Mouse (Mus musculus) hematopoietic stem cell, adult 5-6 weeks (primary cell): ENCODE results near the gene Aacs. TPM values are rescaled to one million over a fixed set of nuclear protein-coding genes. Genes with fewer than 3 reads are reported as not detected.

Experiments
- ATAC-seq, 2 experiments: fragments of 125-278 bp in 1 of 2; replicated peaks in 1 of 2; 2 replicates each; pipeline ENCODE4 v1.8.0; 2016 to 2017; ENCODE audit warnings: inconsistent platforms in 2 of 2, mild to moderate bottlenecking in 2 of 2, moderate number of reproducible peaks in 2 of 2, low read depth in 1 of 2, moderate TSS enrichment in 1 of 2; ENCODE audit not compliant: low FRiP score in 2 of 2, poor library complexity in 2 of 2, severe bottlenecking in 2 of 2, insufficient read depth in 1 of 2, low TSS enrichment in 1 of 2
- total RNA-seq: library from RNA; stranded (forward); fragments of 172-1452, 232-1000 nt; gene quantifications from 2 replicates; pipeline ENCODE4 v1.2.3, GENCODE M21; 2017

Aacs gene
- total RNA-seq, 1 experiment from 2014 or later, result 8.1 TPM

DNA sequence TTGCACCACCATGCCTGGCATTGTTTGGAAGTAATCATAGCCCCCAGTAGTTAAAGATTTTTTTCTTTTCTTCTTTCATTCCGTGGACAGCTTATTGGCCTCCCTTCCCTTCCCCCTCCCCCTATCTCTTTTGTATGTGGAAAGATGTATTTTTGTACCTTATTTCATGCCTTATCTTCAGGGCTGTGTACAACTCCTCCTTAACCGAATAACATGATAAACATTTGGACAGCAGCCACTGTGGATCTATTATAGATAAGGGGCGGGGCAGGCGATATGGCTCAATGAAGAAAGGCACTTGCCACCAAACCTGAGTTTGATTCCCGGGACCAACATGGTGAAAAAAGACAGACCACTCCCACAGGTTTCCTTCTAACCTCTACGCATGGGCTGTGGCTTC lies 18.1 kb upstream of the Aacs start:
- ATAC-seq, result no peak

DNA sequence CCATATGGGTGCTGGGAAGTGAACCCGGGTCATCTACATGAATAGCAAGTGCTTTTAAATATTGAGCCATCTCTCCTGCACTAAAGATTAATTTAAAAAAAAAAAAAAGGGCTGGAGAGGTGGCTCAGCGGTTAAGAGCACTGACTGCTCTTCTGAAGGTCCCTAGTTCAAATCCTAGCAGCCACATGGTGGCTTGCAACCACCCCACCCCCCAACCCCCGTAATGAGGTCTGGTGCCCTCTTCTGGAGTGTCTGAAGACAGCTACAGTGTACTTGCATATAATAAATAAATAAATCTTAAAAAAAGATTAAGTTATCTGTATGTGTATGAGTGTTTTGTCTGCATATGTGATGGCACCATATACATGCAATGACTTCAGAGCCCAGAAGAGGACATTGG lies 15.0 kb upstream of the Aacs start:
- ATAC-seq, result no peak

DNA sequence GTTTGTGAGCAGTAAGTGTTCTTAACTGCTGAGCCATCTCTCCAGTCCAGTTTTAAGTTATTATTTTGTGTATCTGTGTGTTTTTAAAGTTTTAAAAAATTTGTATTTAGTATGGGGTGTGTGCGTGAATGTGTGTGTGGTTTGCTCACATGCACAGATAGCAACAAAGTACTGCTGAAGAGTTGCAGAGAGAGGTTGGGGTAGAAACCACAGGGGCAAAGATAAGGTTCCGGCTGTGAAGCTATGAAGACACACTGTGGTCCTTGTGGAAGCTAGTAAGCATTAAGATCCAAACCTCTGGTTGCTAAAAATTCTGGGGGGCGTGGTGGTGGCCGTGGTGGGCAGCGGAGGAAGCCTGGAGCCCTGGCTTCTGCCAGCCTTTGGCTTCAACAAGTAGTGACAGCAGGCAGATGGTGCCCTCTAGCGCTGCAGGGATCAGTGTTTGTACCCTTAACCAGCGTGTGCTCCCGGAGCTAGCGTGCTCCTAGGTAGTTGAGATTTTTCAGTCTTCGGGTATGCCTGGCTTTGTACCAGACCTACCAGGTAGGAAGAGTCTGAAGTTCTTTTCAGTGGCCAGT lies 13.7 kb upstream of the Aacs start:
- peak; percentile 53 to 65 for ATAC-seq

DNA sequence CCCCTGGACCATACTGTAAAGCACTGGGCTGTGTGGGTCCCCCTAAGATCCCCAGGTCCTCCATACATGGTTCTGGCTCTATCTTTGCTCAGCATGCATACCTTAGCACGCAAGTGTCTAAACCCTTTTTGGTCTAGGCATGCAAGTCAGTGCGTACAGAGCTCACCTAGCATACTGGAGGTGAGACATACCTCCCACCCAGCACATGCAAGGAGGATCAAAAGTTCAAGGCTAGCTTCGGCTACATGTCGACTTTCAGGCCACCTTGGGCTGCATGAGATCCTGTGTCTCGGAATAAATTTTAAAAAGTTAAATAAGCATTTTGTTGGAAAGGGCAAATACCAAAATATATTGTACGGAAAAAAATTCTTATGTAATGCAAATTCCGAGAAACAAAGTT lies 10.4 kb upstream of the Aacs start:
- ATAC-seq, result no peak

DNA sequence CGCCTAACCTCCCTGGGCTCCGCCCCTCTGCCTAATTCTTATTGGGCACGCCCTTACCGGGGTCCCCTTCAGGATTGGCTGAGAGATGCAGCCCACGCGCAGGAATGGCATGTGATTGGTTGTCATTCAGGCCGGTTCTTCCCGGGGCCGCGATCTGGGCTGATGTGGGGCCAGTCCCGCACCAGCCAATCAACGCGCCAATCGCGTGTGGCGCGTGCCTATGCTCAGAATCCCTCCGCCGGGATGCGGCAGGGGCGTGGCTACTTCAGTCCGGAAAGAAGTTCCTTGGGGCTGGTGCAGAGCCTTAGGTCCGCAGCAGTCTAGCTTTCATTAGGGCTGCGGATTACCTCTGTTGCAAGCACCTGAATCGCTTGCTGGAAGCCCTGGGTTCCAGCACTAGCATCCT lies 9.9 kb upstream of the Aacs start:
- ATAC-seq, result peak; percentile 99

DNA sequence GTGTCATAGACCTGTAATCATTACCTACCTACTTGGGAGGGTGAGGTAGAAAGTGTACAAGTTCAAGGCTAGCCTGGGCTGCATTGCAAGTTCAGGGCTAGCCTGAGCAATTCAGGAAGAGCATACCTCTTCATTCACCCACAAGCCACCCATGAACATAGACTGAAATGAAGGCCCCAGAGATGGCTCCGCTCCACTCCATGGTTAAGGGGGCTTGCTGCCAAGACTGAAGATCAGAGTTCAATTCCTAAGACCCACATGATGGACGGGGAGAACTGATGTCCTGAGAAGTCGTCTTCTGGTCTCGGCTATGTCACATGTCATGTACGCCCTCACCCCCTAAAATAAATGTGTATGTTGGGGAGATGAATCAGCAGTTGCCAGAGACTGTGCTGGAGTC lies 9.1 kb upstream of the Aacs start:
- no peak for ATAC-seq

DNA sequence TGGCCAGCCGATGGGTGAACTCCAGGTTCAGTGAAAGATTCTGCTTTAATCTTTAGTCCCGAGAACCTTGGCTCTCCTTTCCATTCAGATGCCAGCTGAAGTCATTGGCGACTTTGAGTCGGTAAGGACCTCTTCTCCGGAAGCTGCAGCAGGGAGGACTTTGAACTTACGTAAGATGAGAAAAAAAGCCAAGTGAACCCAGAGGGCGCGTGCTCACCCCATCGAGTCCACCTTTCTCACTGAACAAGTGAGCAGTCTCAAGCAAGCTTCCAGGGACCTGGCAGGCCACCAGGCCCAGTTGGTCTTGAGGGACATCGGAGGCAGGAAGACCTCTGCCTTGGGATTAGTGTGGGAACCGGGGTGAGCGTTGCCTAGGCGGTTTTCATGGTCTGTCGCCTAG lies 8.4 kb upstream of the Aacs start:
- no peak for ATAC-seq

DNA sequence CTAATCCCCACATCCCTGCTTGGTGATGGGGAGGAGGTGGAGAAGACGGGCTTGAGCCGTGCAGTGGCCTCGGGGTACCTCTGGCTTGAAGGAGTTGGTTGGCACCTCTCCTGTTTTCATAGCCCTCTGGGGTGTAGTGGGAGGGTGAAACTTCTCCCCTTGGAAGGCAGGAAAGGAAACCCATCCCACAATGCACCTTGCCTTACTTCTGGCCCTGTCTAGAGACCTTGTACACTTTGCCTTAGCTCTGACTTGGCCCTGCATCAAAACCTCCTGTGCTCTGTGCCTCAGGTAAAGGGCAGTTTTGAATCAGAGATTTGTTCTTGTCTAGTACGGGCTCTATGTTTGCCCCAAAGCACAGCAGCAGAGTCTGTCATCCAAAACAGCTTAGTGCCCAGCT lies 4.9 kb upstream of the Aacs start:
- ATAC-seq, result no peak

DNA sequence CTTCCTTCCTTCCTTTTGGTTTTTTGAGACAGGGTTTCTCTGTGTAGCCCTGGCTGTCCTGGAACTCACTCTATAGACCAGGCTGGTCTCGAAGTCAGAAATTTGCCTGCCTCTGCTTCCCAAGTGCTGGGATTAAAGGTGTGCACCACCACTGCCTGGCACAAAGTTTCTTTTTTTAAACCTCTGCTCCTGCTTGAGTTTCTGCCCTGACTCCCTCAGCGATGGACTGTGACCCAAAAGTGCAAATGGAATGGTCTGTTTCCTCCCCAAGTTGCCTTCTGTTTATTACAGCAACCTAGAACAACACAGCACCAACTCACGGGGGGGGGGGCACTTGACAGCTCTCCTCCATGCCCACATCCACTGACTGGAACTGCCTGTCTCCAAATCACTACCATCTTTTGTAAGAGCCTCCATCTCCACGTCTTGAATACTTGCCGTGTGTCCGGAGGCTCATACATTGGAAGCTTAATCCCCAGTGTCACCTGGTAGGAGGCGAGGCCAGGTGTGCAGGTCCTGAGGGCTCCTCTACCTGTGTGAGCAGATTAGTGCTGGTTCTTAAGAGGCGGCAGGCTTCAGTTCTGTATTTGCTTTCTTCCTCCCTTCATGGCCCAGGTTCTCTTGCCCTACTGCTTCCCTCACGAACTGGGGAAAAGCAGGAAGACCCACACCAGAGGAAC lies 2.7 kb upstream of the Aacs start:
- no peak for ATAC-seq

DNA sequence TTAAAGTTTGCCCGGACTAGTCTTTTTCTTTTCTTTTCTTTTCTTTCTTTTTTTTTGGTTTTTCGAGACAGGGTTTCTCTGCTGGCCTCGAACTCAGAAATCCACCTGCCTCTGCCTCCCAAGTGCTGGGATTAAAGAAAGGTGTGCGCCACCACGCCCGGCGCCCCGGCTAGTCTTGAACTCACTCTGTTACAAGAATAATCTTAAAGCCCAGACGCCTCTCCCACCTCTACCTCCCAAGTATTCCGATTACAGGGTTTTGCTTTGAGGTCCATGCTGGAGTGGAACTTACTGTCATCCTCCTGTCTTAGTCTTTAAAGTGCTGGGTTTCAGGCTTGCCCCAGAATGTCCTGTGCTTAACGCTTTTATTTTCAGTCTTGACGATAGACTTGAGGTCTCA lies 584 bp upstream of the Aacs start:
- ATAC-seq, result no peak

DNA sequence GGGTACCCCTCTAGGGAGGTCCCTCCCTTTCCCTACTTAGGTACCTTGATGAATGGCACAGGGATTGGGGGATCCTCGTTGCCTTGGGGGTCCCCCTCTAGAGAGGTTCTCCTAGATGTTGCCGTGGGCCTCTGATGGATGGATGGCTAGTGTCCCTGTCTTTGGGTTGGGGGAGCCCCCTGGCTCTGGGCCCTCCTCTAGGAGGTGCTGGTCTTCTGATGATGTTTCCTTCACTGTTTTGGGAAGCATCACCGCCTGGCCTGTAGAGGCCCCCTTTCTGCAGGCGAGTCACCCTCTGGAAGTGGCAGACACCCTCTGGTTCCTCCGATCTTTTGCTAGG lies 642 bp downstream of the Aacs start:
- ATAC-seq, result no peak

DNA sequence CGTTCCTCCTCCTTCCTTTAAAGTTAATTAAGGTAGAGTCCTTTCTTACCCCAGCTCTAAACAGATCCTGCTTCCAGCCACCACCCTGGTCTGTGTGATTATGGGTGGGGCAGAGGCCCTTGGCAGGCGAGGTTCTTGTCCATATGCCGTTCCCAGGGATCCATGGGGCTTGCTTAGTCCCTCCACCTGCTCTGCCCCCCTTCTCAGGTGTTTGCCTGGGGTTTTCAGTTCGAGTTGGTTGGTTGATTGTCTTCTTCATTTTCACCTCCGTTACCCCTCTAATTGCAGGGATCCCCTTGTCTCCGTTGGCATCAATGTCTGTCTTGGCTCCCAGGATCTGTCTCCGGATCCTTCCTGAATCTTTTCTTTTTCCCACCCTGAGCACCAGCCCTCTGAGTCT lies 1.2 kb downstream of the Aacs start:
- ATAC-seq, result no peak

DNA sequence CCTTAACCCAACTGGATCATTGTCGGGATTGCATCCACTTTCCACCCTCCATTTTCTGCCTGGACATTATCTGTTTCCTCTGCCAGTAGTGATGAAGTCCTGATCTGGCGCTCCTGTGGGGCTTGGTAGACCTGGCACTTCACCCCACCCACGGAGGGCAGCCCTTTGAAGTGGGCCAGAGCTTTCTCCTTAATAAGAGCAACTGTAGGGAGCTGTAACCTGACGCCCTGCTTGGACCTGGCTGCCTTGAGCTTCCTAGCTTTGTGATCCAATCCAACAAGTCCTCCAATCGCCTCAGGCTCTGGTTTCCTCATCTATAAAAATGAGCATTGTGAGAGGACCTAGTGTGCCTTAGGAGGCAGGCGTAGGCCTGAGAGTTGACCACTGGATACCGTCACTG lies 1.9 kb downstream of the Aacs start:
- no peak for ATAC-seq

DNA sequence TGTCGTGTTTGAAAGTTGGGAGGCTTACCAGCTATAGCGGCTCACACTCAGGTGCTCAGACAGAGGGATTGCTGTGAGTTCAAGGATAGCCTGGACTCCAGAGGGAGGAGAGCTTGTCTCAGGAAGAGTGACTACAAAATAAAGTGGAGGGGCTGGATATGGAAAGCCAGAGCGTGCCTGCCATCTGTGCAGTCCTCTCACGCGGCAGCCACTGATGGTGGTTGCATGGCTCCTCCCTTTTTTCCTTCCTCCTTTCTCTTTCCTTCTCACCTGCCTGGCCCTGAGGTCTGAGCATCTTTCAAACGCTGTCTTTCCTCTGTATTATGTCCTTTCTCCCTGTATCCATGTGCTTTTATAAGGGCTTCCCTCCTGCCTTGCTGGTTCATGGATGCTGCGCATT lies 2.4 kb downstream of the Aacs start:
- ATAC-seq, result no peak

DNA sequence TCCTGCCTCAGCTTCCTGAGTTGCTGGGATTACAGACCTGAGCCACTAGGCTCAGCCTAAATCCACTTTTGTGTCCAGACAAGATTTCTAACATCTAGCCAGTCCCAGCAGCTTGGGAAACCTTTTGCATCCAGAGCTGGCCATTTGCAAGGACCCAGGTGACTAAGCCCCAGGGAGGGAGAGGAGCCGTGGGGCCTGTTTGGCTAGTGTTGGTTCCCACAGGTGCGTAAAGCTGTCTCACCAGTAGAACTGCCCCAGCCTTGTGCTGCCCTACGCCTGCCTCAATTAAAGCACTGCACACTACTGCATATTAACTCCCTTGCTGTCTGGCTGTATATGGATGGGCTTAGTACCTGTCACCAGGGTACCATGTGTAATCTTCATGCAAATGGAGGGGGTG lies 3.8 kb downstream of the Aacs start:
- no peak for ATAC-seq

DNA sequence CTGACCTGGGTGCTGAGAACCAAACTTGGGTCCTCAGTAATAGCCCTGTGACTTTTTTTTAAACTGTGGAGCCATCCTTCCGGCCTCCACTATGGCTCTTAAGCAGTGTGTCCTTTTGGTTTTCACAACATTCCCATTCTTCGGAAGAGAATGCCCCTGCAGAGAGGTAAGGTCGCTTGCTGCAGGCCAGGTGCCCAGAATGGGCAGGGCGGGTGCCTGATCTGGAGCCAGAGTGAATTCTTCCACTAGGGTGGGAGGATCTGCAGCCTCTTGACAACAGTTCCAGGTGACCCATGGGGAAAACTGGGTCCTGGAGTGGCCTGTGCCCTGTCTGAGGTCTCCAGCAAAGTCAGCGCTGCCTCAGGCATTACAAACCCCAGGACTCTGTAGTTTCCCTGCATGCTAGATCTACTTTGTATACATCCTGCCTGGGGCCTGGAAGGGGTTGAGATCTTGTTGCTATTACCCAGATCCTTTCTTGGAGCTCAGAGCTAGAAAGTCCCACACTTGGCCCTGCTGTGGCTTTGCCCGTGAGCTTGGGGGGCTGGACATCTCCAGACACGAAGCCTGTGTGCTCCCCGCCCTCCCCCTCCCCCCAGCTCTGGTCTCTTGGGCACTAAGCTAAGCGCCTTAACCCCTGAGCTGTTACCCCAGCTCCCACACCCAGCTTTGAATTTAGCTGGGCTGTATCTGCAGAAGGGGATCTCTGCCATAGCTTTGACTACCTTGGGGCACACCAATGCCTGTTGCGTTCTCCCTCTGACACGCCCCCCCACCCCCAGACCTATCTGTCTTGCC lies 5.0 kb downstream of the Aacs start:
- no peak for ATAC-seq

DNA sequence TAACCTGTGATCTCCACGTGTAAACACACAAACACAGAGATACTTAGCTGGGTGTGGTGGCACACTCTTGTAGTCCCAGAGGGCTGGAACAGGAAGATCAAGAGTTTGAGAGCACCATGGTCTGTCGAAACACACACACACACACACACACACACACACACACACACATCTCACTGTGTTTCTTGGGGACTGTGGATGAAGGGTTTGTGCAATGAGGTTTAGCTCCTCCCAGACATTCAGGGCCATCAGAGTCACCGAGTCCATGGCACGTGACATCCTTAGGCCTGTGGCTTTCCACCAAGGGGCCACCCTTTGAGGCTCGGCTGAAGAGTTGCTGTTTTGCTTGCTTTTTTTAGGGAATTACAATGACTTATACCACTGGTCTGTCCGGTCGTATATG lies 6.9 kb downstream of the Aacs start:
- ATAC-seq, result no peak

DNA sequence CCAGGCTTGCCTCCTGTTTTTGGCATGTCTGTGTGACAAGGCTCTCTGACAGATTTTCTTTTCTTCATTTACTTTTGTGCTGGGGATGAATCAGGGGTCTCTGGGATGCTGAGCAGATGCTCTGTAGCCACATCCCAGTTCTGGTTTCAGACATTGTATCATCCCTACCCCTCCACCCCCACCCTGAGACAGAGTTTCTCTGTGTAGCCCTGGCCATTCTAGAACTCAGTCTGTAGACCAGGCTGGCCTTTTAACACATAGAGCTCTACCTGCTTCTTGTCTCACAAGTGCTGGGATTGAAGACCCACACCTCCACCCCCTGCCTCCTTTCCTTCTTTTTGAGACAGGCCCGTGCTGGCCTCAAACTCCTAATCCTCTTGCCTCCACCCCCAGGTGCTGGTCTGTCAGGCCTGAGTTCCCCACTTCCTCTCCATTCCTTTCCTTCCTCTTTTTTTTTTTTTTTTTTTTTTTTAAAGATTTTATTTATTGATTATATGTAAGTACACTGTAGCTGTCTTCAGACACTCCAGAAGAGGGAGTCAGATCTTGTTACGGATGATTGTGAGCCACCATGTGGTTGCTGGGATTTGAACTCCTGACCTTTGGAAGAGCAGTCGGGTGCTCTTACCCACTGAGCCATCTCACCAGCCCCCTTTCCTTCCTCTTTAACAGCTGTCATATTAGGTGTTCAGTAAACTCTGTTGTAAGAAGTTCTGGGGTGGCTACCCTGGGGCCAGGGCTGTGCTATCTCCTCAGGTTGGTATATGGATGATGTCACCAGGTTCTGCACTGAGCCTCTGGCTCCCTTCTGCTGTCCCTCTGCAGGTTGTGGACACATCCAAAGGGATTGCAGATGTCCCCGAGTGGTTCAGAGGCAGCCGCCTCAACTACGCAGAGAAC lies 8.3 kb downstream of the Aacs start:
- ATAC-seq, result peak; percentile 69 to 75
